Mouse (Mus musculus) CD4-positive, CD25-positive, alpha-beta regulatory T cell, adult 9 weeks (primary cell): ENCODE data around the gene Cypt4. TPM values are rescaled to one million over a fixed set of nuclear protein-coding genes. Genes with fewer than 3 reads are reported as not detected.

Source experiments
- polyA plus RNA-seq: library from polyadenylated mRNA; unstranded; fragments of 100-300 nt; shearing (Covaris generic); gene quantifications from one replicate; pipeline ENCODE4 v1.2.1, GENCODE M21; 2017

Cypt4 gene
- polyA plus RNA-seq: not detected

GRCm38 (mm10) chr9:24624896-24625295 lies at the start of gene Cypt4:
Cypt4 (plus strand) TSS chr9:24625196.

Other genes with a start within 250 kb of the Cypt4 start
- 1.3 TPM for gene Dpy19l1, start 122.1 kb upstream of the Cypt4 start, polyA plus RNA-seq
- not detected for gene Dpy19l2, start 71.1 kb downstream of the Cypt4 start, polyA plus RNA-seq
- gene Tbx20, start 149.1 kb downstream of the Cypt4 start, polyA plus RNA-seq: not detected